Mouse (Mus musculus) liver, postnatal 0 days (tissue): ENCODE data around the gene Pip4k2a.

Experiments used
- CTCF ChIP-seq: sonication (generic); IDR thresholded peaks from 2 replicates; pipeline ENCODE4 v1.5.1; 2016; ENCODE audit warnings: antibody characterized with exemption, low read depth
- EP300 ChIP-seq: IDR thresholded peaks from 2 replicates; pipeline ENCODE4 v1.6.1; 2016; ENCODE audit warnings: antibody characterized with exemption, low read depth, mild to moderate bottlenecking

GRCm38 (mm10) chr2:18947669-18948459 is 50.1 kb downstream of the Pip4k2a start:
- no peak for TF ChIP-seq CTCF
- TF ChIP-seq EP300 = no peak
